Mouse (Mus musculus) gastrocnemius, adult 2 months (tissue): ENCODE data around the gene Atp6v1e1. TPM values are rescaled to one million over a fixed set of nuclear protein-coding genes. Genes with fewer than 3 reads are reported as not detected.

ENCODE experiments used
- DNase-seq: peaks from one replicate; pipeline ENCODE4 v3.0.0; 2022
- H3K27ac ChIP-seq: fragments of 200-600 bp; 2 replicates; pipeline ENCODE4 v1.8.1; 2022; ENCODE audit warnings: mild to moderate bottlenecking
- H3K4me3 ChIP-seq: fragments of 200-600 bp; 2 replicates; pipeline ENCODE4 v1.8.1; 2022; ENCODE audit warnings: mild to moderate bottlenecking, moderate library complexity
- CTCF ChIP-seq: fragments of 200-600 bp; IDR thresholded peaks from 2 replicates; pipeline ENCODE4 v1.8.1; 2022; ENCODE audit warnings: antibody characterized with exemption, mild to moderate bottlenecking, moderate library complexity
- intact Hi-C: fragments of 180-260 bp; cut with DNase I; formaldehyde crosslinking; loops from one replicate; pipeline ENCODE4 v1.15.1; 2025
- microRNA-seq: library from miRNA; unstranded; fragments of <30 nt; microRNA quantifications from one replicate; pipeline ENCODE4 v1.2.0, GENCODE M21; 2021
- total RNA-seq, 2 experiments: library from RNA; stranded (reverse); gene quantifications; 2 replicates each; pipeline ENCODE4 v1.2.3; 2021

Gene Atp6v1e1
- total RNA-seq, 2 experiments from 2014 or later: 127 to 137 TPM

DNA sequence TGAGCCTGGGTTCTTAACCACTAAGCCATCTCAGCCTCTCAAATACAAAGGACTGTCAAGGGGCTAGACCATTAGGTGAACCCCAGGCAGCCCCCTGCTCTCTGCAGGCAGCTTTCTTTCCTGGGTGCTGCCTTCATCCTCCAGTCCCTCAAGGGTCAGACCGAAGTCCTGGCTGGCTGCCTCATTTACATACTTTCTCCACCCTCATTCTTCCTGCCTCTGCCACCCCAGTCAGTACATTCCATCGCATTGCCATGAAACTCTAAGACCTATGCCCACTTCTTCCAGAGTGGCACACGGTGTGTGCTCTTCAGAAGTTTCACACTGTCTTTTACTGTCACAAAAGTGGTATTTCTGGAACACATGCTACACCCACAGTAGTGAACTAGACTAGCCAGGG lies 44.4 kb downstream of the Atp6v1e1 start:
- intact Hi-C loops: no loop called here
- TF ChIP-seq CTCF: no peak
- Histone ChIP-seq H3K27ac (no peak overlapping the region), H3K4me3 (no peak overlapping the region)
- no peak for DNase-seq

GRCm38 (mm10) chr6:120777533-120777932 lies 45.1 kb downstream of the Atp6v1e1 start:
- no peak for DNase-seq
- Histone ChIP-seq H3K27ac (no peak overlapping the region), H3K4me3 (no peak overlapping the region)
- TF ChIP-seq CTCF: no peak
- intact Hi-C loops: no loop called here

- TF ChIP-seq CTCF: no peak
- H3K4me3 ChIP-seq: no peak overlapping the region
- intact Hi-C loops: no loop called here
- no peak overlapping the region for H3K27ac ChIP-seq
- no peak for DNase-seq
Measured at GRCm38 (mm10) chr6:120776286-120776685, 46.3 kb downstream of the Atp6v1e1 start.

DNA sequence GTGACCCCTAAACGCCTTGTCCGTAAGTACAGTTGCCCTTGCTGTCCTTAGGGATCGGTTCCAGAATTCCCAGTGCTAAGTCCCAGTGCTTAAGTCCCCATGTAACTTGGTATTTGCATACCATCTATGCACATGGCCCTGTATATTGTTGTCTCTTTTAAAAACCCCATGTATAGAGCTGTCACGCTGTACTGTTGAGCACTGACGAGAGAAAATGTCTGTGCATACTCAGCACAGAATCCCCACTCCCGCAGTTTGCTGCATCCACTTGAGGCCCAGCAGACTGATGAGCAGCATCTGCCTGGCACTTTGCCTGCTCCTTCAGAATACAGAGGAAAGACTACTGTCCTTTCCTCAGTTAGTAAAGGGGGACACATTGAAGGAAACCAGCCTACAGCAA lies 48.8 kb downstream of the Atp6v1e1 start:
- H3K27ac ChIP-seq: no peak overlapping the region
- intact Hi-C loops: no loop called here
- DNase-seq: no peak
- no peak for TF ChIP-seq CTCF
- H3K4me3 ChIP-seq: no peak overlapping the region

DNA sequence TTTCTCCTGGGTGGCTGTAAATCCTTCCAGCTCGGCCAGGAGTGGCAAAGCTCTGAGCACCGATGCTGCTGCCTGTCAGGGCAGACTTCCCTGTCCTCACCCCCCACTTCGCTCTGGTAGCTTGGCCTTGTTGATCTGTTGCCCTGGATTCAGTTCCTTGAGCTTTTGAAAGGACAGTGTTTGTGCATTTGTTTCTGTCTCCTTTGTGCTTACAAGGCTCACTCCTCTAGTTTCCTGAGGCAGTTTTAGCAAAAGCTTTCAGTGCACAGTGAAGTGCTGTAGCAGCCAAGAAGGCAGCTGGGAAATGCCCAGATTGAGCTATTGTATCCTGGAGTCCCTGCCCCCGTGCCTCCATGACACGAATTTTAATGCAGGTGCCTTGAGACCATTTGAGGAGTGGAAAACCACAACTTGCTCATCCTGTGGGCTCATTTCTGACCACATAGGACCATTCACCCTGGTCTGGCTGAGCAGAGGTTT lies 49.4 kb downstream of the Atp6v1e1 start, which contains the start of gene Slc25a18:
Slc25a18 (plus strand) TSS at position 430 of the 480 bp plus-strand sequence.
- intact Hi-C loops: no loop called here
- TF ChIP-seq CTCF: no peak
- DNase-seq: no peak
- H3K4me3 ChIP-seq: no peak within 1 kb of the TSS
- no peak within 1 kb of the TSS; the same call in 1 of the 2 replicates for H3K27ac ChIP-seq

- Histone ChIP-seq H3K4me3 (no peak overlapping the region), H3K27ac (no peak overlapping the region; the same call in 1 of the 2 replicates)
- no peak for TF ChIP-seq CTCF
- DNase-seq: peak; percentile 44
- intact Hi-C loops: no loop called here
Measured at GRCm38 (mm10) chr6:120772025-120772424, 50.6 kb downstream of the Atp6v1e1 start.

DNA sequence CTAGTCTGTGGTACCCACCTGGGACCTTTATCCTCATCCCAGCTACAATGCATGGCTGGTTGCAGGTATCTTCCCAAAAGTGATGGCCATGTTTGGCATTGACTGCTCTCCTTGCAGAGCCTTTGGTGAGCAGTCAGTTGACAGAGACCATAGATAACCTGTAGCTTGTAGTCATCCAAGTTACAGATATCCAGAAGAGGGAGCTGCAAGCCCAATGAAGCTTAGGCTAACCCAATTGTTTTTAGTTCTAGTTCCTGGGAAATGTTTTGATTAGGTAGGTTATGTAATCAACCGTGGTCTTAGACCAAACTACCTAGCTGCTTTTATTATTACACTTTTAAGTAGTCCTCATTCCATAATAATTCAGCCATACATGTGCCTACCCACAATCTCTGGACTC lies 51.2 kb downstream of the Atp6v1e1 start:
- TF ChIP-seq CTCF: peak; percentile 27; the same call in 1 of the 2 replicates
- Histone ChIP-seq H3K4me3 (no peak overlapping the region), H3K27ac (no peak overlapping the region)
- no peak for DNase-seq
- intact Hi-C loops: no loop called here

- H3K4me3 ChIP-seq: no peak overlapping the region
- H3K27ac ChIP-seq: no peak overlapping the region
- no peak for DNase-seq
- intact Hi-C loops: loop anchor here (10.0 kb wide), 1 partner anchor 365 kb away; no protein-coding TSS in a partner anchor
- TF ChIP-seq CTCF: no peak
Measured at GRCm38 (mm10) chr6:120769972-120770371, 52.6 kb downstream of the Atp6v1e1 start.

- intact Hi-C loops: loop anchor here (10.0 kb wide), 1 partner anchor 356 kb away; no protein-coding TSS in a partner anchor
- Histone ChIP-seq H3K27ac (no peak overlapping the region), H3K4me3 (no peak overlapping the region)
- DNase-seq: no peak
- no peak for TF ChIP-seq CTCF
Measured at GRCm38 (mm10) chr6:120761151-120761550, 61.4 kb downstream of the Atp6v1e1 start.

GRCm38 (mm10) chr6:120746416-120746815 lies 76.2 kb downstream of the Atp6v1e1 start:
- intact Hi-C loops: no loop called here
- no peak for DNase-seq
- no peak for TF ChIP-seq CTCF
- no peak overlapping the region for H3K4me3 ChIP-seq
- H3K27ac ChIP-seq: no peak overlapping the region

Small RNA genes lying within 50 kb of the gene (microRNA-seq; reads per million reads assigned to microRNA genes)
- gene Gm25193: not detected

Other genes with a start within 250 kb of the Atp6v1e1 start
- gene Cecr2, start 156.4 kb downstream of the Atp6v1e1 start, total RNA-seq: 10 to 100 TPM in 1 of 2 experiments, 1 to 10 TPM in 1; 9.1 to 17.0 TPM
- gene Slc25a18, start 49.2 kb downstream of the Atp6v1e1 start, total RNA-seq: under 1 TPM; 0.13 to 0.20 TPM
- gene Bcl2l13, start 13.4 kb upstream of the Atp6v1e1 start, total RNA-seq: 10 to 100 TPM; 65.3 to 74.2 TPM
- gene Bid, start 94.1 kb upstream of the Atp6v1e1 start, total RNA-seq: under 1 TPM; 0.45 to 0.89 TPM